Mouse (Mus musculus): ENCODE results near the gene Cdkn3. TPM values are rescaled to one million over a fixed set of nuclear protein-coding genes. Genes with fewer than 3 reads are reported as not detected.
"Not testable (repeated sequence)": the region's sequence is repeated elsewhere in the genome, so short reads cannot be mapped to it uniquely, and the experiment has no call there.

Cdkn3 gene
- polyA plus RNA-seq, 1 experiment from 2014 or later: 5.2 TPM

- H3K9ac ChIP-seq (replicated peaks; ENCODE audit: low read depth): no peak overlapping the region
- TF ChIP-seq EP300 (IDR thresholded peaks at IDR 0.05) (no peak), CTCF (IDR thresholded peaks at IDR 0.05) (no peak)
- no peaks in the 10 kb centered on the region for H3K9me3 ChIP-seq (ENCODE audit: low read length)
- no peaks in the 10 kb centered on the region for H3K27me3 ChIP-seq (replicated peaks; ENCODE audit: insufficient read depth, low read length)
- no peak overlapping the region for H3K4me3 ChIP-seq (ENCODE audit: low read depth, low read length)
- no peak overlapping the region for H3K4me2 ChIP-seq (replicated peaks; ENCODE audit: low read depth, low read length)
- 53% methylated on average over 5 of the region's 5 CpGs for WGBS
- no peak overlapping the region for H3K27ac ChIP-seq (ENCODE audit: low read length)
- H3K36me3 ChIP-seq (ENCODE audit: insufficient read depth, low read length): no peaks in the 10 kb centered on the region
- peak; percentile 11 for DNase-seq (ENCODE audit: low spot score)
- no peaks in the 10 kb centered on the region for H3K4me1 ChIP-seq (ENCODE audit: insufficient read depth, low read depth, low read length)
- no peak for ATAC-seq
Observed at GRCm38 (mm10) chr14:46734262-46734661, 26.1 kb upstream of the Cdkn3 start.

GRCm38 (mm10) chr14:46734761-46735455 is 25.4 kb upstream of the Cdkn3 start:
- DNase-seq (ENCODE audit: low spot score): peak; percentile 25
- Histone ChIP-seq H3K27me3 (replicated peaks; ENCODE audit: insufficient read depth, low read length) (no peaks in the 10 kb centered on the region), H3K4me3 (ENCODE audit: low read depth, low read length) (no peak overlapping the region), H3K4me2 (replicated peaks; ENCODE audit: low read depth, low read length) (no peak overlapping the region), H3K27ac (ENCODE audit: low read length) (no peak overlapping the region), H3K9me3 (ENCODE audit: low read length) (no peaks in the 10 kb centered on the region), H3K36me3 (ENCODE audit: insufficient read depth, low read length) (no peaks in the 10 kb centered on the region), H3K9ac (replicated peaks; ENCODE audit: low read depth) (no peak overlapping the region), H3K4me1 (ENCODE audit: insufficient read depth, low read depth, low read length) (no peaks in the 10 kb centered on the region)
- no peak for ATAC-seq
- 67% methylated on average over 14 of the region's 14 CpGs for WGBS
- TF ChIP-seq CTCF (IDR thresholded peaks at IDR 0.05): no peak
- TF ChIP-seq EP300 (IDR thresholded peaks at IDR 0.05): no peak

GRCm38 (mm10) chr14:46736366-46736765 is 24.0 kb upstream of the Cdkn3 start:
- Histone ChIP-seq H3K9me3 (ENCODE audit: low read length) (no peaks in the 10 kb centered on the region), H3K36me3 (ENCODE audit: insufficient read depth, low read length) (no peaks in the 10 kb centered on the region), H3K27ac (ENCODE audit: low read length) (no peak overlapping the region), H3K9ac (replicated peaks; ENCODE audit: low read depth) (no peak overlapping the region), H3K4me3 (ENCODE audit: low read depth, low read length) (no peak overlapping the region), H3K27me3 (replicated peaks; ENCODE audit: insufficient read depth, low read length) (no peaks in the 10 kb centered on the region), H3K4me1 (ENCODE audit: insufficient read depth, low read depth, low read length) (no peaks in the 10 kb centered on the region), H3K4me2 (replicated peaks; ENCODE audit: low read depth, low read length) (no peak overlapping the region)
- TF ChIP-seq EP300 (IDR thresholded peaks at IDR 0.05): no peak
- no peak for TF ChIP-seq CTCF (IDR thresholded peaks at IDR 0.05)
- 82% methylated on average over 4 of the region's 4 CpGs for WGBS
- no peak for ATAC-seq
- no peak for DNase-seq (ENCODE audit: low spot score)

GRCm38 (mm10) chr14:46737346-46737745 is 23.0 kb upstream of the Cdkn3 start:
- not testable (repeated sequence) for H3K4me1 ChIP-seq (ENCODE audit: insufficient read depth, low read depth, low read length); H3K4me3 ChIP-seq (ENCODE audit: low read depth, low read length); H3K27me3 ChIP-seq (replicated peaks; ENCODE audit: insufficient read depth, low read length); ATAC-seq; H3K27ac ChIP-seq (ENCODE audit: low read length); H3K9ac ChIP-seq (replicated peaks; ENCODE audit: low read depth); H3K36me3 ChIP-seq (ENCODE audit: insufficient read depth, low read length); H3K9me3 ChIP-seq (ENCODE audit: low read length); DNase-seq (ENCODE audit: low spot score); H3K4me2 ChIP-seq (replicated peaks; ENCODE audit: low read depth, low read length)

- Histone ChIP-seq H3K9me3 (ENCODE audit: low read length) (no peaks in the 10 kb centered on the region), H3K4me2 (replicated peaks; ENCODE audit: low read depth, low read length) (no peak overlapping the region), H3K27ac (ENCODE audit: low read length) (no peak overlapping the region), H3K27me3 (replicated peaks; ENCODE audit: insufficient read depth, low read length) (no peaks in the 10 kb centered on the region), H3K36me3 (ENCODE audit: insufficient read depth, low read length) (no peaks in the 10 kb centered on the region), H3K4me1 (ENCODE audit: insufficient read depth, low read depth, low read length) (no peaks in the 10 kb centered on the region), H3K9ac (replicated peaks; ENCODE audit: low read depth) (no peak overlapping the region), H3K4me3 (ENCODE audit: low read depth, low read length) (no peak overlapping the region)
- ATAC-seq: no peak
- DNase-seq (ENCODE audit: low spot score): no peak
- WGBS: 91% methylated on average over 2 of the region's 2 CpGs
- TF ChIP-seq EP300 (IDR thresholded peaks at IDR 0.05): no peak
- no peak for TF ChIP-seq CTCF (IDR thresholded peaks at IDR 0.05)
Observed at GRCm38 (mm10) chr14:46742674-46743073, 17.7 kb upstream of the Cdkn3 start.

- no peak for DNase-seq (ENCODE audit: low spot score)
- H3K4me2 ChIP-seq (replicated peaks; ENCODE audit: low read depth, low read length): no peak overlapping the region
- H3K36me3 ChIP-seq (ENCODE audit: insufficient read depth, low read length): no peaks in the 10 kb centered on the region
- H3K4me3 ChIP-seq (ENCODE audit: low read depth, low read length): no peak overlapping the region
- WGBS: 91% methylated on average over 8 of the region's 8 CpGs
- H3K9ac ChIP-seq (replicated peaks; ENCODE audit: low read depth): no peak overlapping the region
- no peaks in the 10 kb centered on the region for H3K4me1 ChIP-seq (ENCODE audit: insufficient read depth, low read depth, low read length)
- TF ChIP-seq EP300 (IDR thresholded peaks at IDR 0.05) (no peak), CTCF (IDR thresholded peaks at IDR 0.05) (no peak)
- H3K9me3 ChIP-seq (ENCODE audit: low read length): no peaks in the 10 kb centered on the region
- no peak for ATAC-seq
- H3K27ac ChIP-seq (ENCODE audit: low read length): no peak overlapping the region
- no peaks in the 10 kb centered on the region for H3K27me3 ChIP-seq (replicated peaks; ENCODE audit: insufficient read depth, low read length)
Observed at GRCm38 (mm10) chr14:46745413-46745812, 14.9 kb upstream of the Cdkn3 start.

- H3K9me3 ChIP-seq (ENCODE audit: low read length); H3K27me3 ChIP-seq (replicated peaks; ENCODE audit: insufficient read depth, low read length); ATAC-seq; H3K27ac ChIP-seq (ENCODE audit: low read length); DNase-seq (ENCODE audit: low spot score); H3K4me1 ChIP-seq (ENCODE audit: insufficient read depth, low read depth, low read length); H3K9ac ChIP-seq (replicated peaks; ENCODE audit: low read depth); H3K36me3 ChIP-seq (ENCODE audit: insufficient read depth, low read length); H3K4me3 ChIP-seq (ENCODE audit: low read depth, low read length); H3K4me2 ChIP-seq (replicated peaks; ENCODE audit: low read depth, low read length): not testable (repeated sequence)
- whole genome bisulfite sequencing: 59% methylated on average over 8 of the region's 10 CpGs
Observed at GRCm38 (mm10) chr14:46754371-46754770, 6.0 kb upstream of the Cdkn3 start.

Measured in lung, postnatal 0 days (tissue).